Mouse (Mus musculus): ENCODE measurements at regions not wholly inside any gene's neighbourhood (a gene's known extent, or its start where the extent isn't known, plus 50 kb on each side); places are given as distances from the start of the nearest gene placed in this dataset.

GRCm38 (mm10) chr3:60758568-60758967, 244.0 kb upstream of the P2ry1 start:
- no peak for TF ChIP-seq POLR2A (IDR thresholded peaks at IDR 0.05; ENCODE audit: control insufficient read depth, extremely low read depth, insufficient read depth, low read length, poor library complexity)
- no peak for TF ChIP-seq CTCF (IDR thresholded peaks at IDR 0.05; ENCODE audit: borderline replicate concordance, control insufficient read depth, extremely low read depth, insufficient read depth, low read length, poor library complexity)

Data from thymus, adult 2 months (tissue).